Mouse (Mus musculus): ENCODE data around the gene Aifm2. TPM values are rescaled to one million over a fixed set of nuclear protein-coding genes. Genes with fewer than 3 reads are reported as not detected.
A peak's percentile ranks its signal among the peaks of the same experiment; 100 is the strongest.

Aifm2 gene
- polyA plus RNA-seq, 1 experiment from 2014 or later: 21.4 TPM

GRCm38 (mm10) chr10:61679545-61679944 lies 35.5 kb upstream of the Aifm2 start:
- no peak for DNase-seq (ENCODE audit: low spot score)

GRCm38 (mm10) chr10:61680015-61680913 lies 34.8 kb upstream of the Aifm2 start, which contains the start of gene Sar1a:
TSS of gene Sar1a (plus strand) at chr10:61680299.
- no peak for TF ChIP-seq CTCF (IDR thresholded peaks at IDR 0.05; ENCODE audit: low read depth)
- Histone ChIP-seq H3K27me3 (ENCODE audit: insufficient read depth, low read length) (no peaks in the 10 kb centered on the region), H3K9ac (ENCODE audit: low read depth, low read length) (peak within 1 kb of the TSS; percentile 91), H3K27ac (peak within 1 kb of the TSS; percentile 90), H3K9me3 (replicated peaks; ENCODE audit: low read length) (no peaks in the 10 kb centered on the region), H3K36me3 (ENCODE audit: insufficient read depth, low read length) (0 out of 2 replicates have a peak, but pooled peaks cover 10% of the 10 kb centered on the region), H3K4me3 (replicated peaks; ENCODE audit: low read depth, low read length) (peak within 1 kb of the TSS; percentile 92), H3K4me1 (replicated peaks; ENCODE audit: insufficient read depth, low read length) (peaks cover 7% of the 10 kb centered on the region; the same call in 1 of the 2 replicates), H3K4me2 (ENCODE audit: low read length) (peak within 1 kb of the TSS; percentile 89)
- DNase-seq (ENCODE audit: low spot score) (peak; percentile 98), ATAC-seq (replicated peaks; ENCODE audit: low FRiP score, low read depth) (peak; percentile 99)
- WGBS: under 1% methylated on average over 77 of the region's 84 CpGs

More at GRCm38 (mm10) chr10:61679545-61679944, 35.5 kb upstream of the Aifm2 start:
- Histone ChIP-seq H3K4me2 (ENCODE audit: low read length) (peak overlapping the region; percentile 66), H3K36me3 (ENCODE audit: insufficient read depth, low read length) (0 out of 2 replicates have a peak, but pooled peaks cover 3% of the 10 kb centered on the region), H3K4me1 (replicated peaks; ENCODE audit: insufficient read depth, low read length) (peaks cover 7% of the 10 kb centered on the region; the same call in 1 of the 2 replicates), H3K4me3 (replicated peaks; ENCODE audit: low read depth, low read length) (peak overlapping the region; percentile 92), H3K27me3 (ENCODE audit: insufficient read depth, low read length) (no peaks in the 10 kb centered on the region), H3K9ac (ENCODE audit: low read depth, low read length) (peak overlapping the region; percentile 61), H3K27ac (peak overlapping the region; percentile 86), H3K9me3 (replicated peaks; ENCODE audit: low read length) (no peaks in the 10 kb centered on the region)
- ATAC-seq (replicated peaks; ENCODE audit: low FRiP score, low read depth): peak; percentile 25; the same call in 1 of the 2 replicates
- TF ChIP-seq CTCF (IDR thresholded peaks at IDR 0.05; ENCODE audit: low read depth): no peak
- 33% methylated on average over 9 of the region's 9 CpGs for WGBS

- H3K9ac ChIP-seq (ENCODE audit: low read depth, low read length): no peak overlapping the region
- peaks cover 69% of the 10 kb centered on the region for H3K36me3 ChIP-seq (ENCODE audit: insufficient read depth, low read length)
- H3K4me1 ChIP-seq (replicated peaks; ENCODE audit: insufficient read depth, low read length): no peaks in the 10 kb centered on the region
- no peak for ATAC-seq (replicated peaks; ENCODE audit: low FRiP score, low read depth)
- 85% methylated on average over 8 of the region's 8 CpGs for WGBS
- no peak overlapping the region for H3K27ac ChIP-seq
- no peak overlapping the region for H3K4me2 ChIP-seq (ENCODE audit: low read length)
- H3K9me3 ChIP-seq (replicated peaks; ENCODE audit: low read length): no peaks in the 10 kb centered on the region
- H3K27me3 ChIP-seq (ENCODE audit: insufficient read depth, low read length): no peaks in the 10 kb centered on the region
- no peak overlapping the region for H3K4me3 ChIP-seq (replicated peaks; ENCODE audit: low read depth, low read length)
- no peak for DNase-seq (ENCODE audit: low spot score)
- no peak for TF ChIP-seq CTCF (IDR thresholded peaks at IDR 0.05; ENCODE audit: low read depth)
Observed at GRCm38 (mm10) chr10:61689405-61689804, 25.7 kb upstream of the Aifm2 start.

GRCm38 (mm10) chr10:61693563-61693962 lies 21.5 kb upstream of the Aifm2 start:
- Histone ChIP-seq H3K36me3 (ENCODE audit: insufficient read depth, low read length) (peaks cover 45% of the 10 kb centered on the region), H3K4me1 (replicated peaks; ENCODE audit: insufficient read depth, low read length) (peaks cover 12% of the 10 kb centered on the region), H3K27ac (no peak overlapping the region), H3K9ac (ENCODE audit: low read depth, low read length) (no peak overlapping the region), H3K4me2 (ENCODE audit: low read length) (no peak overlapping the region), H3K27me3 (ENCODE audit: insufficient read depth, low read length) (no peaks in the 10 kb centered on the region), H3K4me3 (replicated peaks; ENCODE audit: low read depth, low read length) (no peak overlapping the region), H3K9me3 (replicated peaks; ENCODE audit: low read length) (no peaks in the 10 kb centered on the region)
- TF ChIP-seq CTCF (IDR thresholded peaks at IDR 0.05; ENCODE audit: low read depth): no peak
- 75% methylated on average over 4 of the region's 4 CpGs for WGBS
- no peak for ATAC-seq (replicated peaks; ENCODE audit: low FRiP score, low read depth)
- DNase-seq (ENCODE audit: low spot score): no peak

GRCm38 (mm10) chr10:61694870-61695670 lies 20.0 kb upstream of the Aifm2 start, which contains the start of gene Tysnd1:
TSS of gene Tysnd1 (plus strand) at chr10:61695514.
- Histone ChIP-seq H3K27me3 (ENCODE audit: insufficient read depth, low read length) (no peaks in the 10 kb centered on the region), H3K4me1 (replicated peaks; ENCODE audit: insufficient read depth, low read length) (peaks cover 12% of the 10 kb centered on the region), H3K9ac (ENCODE audit: low read depth, low read length) (peak within 1 kb of the TSS; percentile 84), H3K4me2 (ENCODE audit: low read length) (peak within 1 kb of the TSS; percentile 100), H3K9me3 (replicated peaks; ENCODE audit: low read length) (no peaks in the 10 kb centered on the region), H3K4me3 (replicated peaks; ENCODE audit: low read depth, low read length) (peak within 1 kb of the TSS; percentile 96), H3K36me3 (ENCODE audit: insufficient read depth, low read length) (peaks cover 30% of the 10 kb centered on the region), H3K27ac (peak within 1 kb of the TSS; percentile 67; the same call in 1 of the 2 replicates)
- TF ChIP-seq CTCF (IDR thresholded peaks at IDR 0.05; ENCODE audit: low read depth): peak; percentile 59
- peak; percentile 94 for ATAC-seq (replicated peaks; ENCODE audit: low FRiP score, low read depth)
- WGBS: 2% methylated on average over 42 of the region's 42 CpGs
- peak; percentile 99 for DNase-seq (ENCODE audit: low spot score)
